In the genomic region with DNA sequence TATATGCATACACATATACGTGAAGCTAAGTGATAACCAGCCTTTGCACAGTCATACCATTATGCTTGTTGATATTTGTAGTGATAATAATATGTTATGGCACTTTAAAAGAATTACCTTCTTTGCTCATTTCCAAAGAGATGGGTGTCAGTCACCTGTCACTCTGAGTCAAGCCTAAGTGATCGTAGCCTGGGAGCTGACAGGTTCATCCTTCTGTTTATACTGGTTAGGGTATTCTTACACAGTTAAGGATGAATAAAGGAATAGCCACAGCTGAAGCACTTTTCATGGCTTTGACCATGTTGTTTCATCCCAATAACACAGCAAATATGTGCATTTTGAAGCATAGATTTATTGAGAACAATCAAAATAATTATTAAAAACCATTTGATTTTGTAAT, we compare ENCODE assay signal across 9 mouse cellular contexts. TPM values are rescaled to one million over a fixed set of nuclear protein-coding genes. Genes with fewer than 3 reads are reported as not detected.
A peak's percentile ranks its signal among the peaks of the same experiment; 100 is the strongest.
DNase-seq lines count a peak whose midpoint lies in the region; ATAC-seq and TF ChIP-seq lines count a peak whose summit lies in the region.
"Had no signal": no experiment of that assay in that cellular context is flagged by ENCODE, and none has a peak within 500 bp of the region (broad histone marks: within the 10 kb centered on the region; RNA-seq: fewer than 3 reads in every experiment).

No protein-coding gene starts in this region.

- no peak for ATAC-seq in heart, embryonic 16.5 days (replicated peaks; ENCODE audit: extremely low read depth, insufficient read depth, low FRiP score)
- ATAC-seq in embryonic facial prominence, embryonic 14.5 days (ENCODE audit: low read depth) = no peak
- ATAC-seq in hindbrain, embryonic 15.5 days (ENCODE audit: low FRiP score, low read depth) = no peak
- ATAC-seq in midbrain, postnatal 0 days (ENCODE audit: low FRiP score) = no peak
- no peak for ATAC-seq in megakaryocyte progenitor cell, adult 5-6 weeks (replicated peaks; ENCODE audit: poor library complexity)

- TF ChIP-seq CTCF in midbrain, postnatal 0 days (IDR thresholded peaks at IDR 0.05) = no peak

- peak overlapping the region; percentile 29; the same call in 1 of the 2 replicates for H3K9ac ChIP-seq in heart, embryonic 16.5 days (ENCODE audit: low read length)
- H3K9ac ChIP-seq in embryonic facial prominence, embryonic 14.5 days (ENCODE audit: low read depth, low read length) = peak overlapping the region; percentile 81
- H3K9ac ChIP-seq in hindbrain, embryonic 15.5 days = peak overlapping the region; percentile 62
- H3K9ac ChIP-seq in midbrain, postnatal 0 days (replicated peaks; ENCODE audit: low read length, poor library complexity, severe bottlenecking) = peak overlapping the region; percentile 50
- H3K9ac ChIP-seq: liver, embryonic 15.5 days had no signal

- H3K4me2 ChIP-seq in heart, embryonic 16.5 days (ENCODE audit: low read depth, low read length) = peak overlapping the region; percentile 78
- peak overlapping the region; percentile 71 for H3K4me2 ChIP-seq in embryonic facial prominence, embryonic 14.5 days (ENCODE audit: low read depth, low read length)
- H3K4me2 ChIP-seq in hindbrain, embryonic 15.5 days = peak overlapping the region; percentile 65
- H3K4me2 ChIP-seq in midbrain, postnatal 0 days (ENCODE audit: low read depth, low read length, poor library complexity, severe bottlenecking) = peak overlapping the region; percentile 62

- 0 out of 2 replicates have a peak, but pooled peaks cover 2% of the 10 kb centered on the region for H3K4me1 ChIP-seq in heart, embryonic 16.5 days (ENCODE audit: control insufficient read depth, insufficient read depth, low read length)
- H3K4me1 ChIP-seq in embryonic facial prominence, embryonic 14.5 days (ENCODE audit: control insufficient read depth, insufficient read depth, low read length) = peaks cover 22% of the 10 kb centered on the region
- H3K4me1 ChIP-seq in hindbrain, embryonic 15.5 days (replicated peaks) = peaks cover 16% of the 10 kb centered on the region
- H3K4me1 ChIP-seq in midbrain, postnatal 0 days (ENCODE audit: insufficient read depth, low read length) = peaks cover 7% of the 10 kb centered on the region; the same call in 1 of the 2 replicates
- H3K4me1 ChIP-seq: liver, embryonic 15.5 days had no signal

- intact Hi-C loops in heart, postnatal 25 days (cut with DNase I) = loop anchor here (5.0 kb wide), 2 partner anchors 1388 to 1583 kb away; no protein-coding TSS in a partner anchor

- 58% methylated on average over 2 of the region's 2 CpGs for WGBS in heart, embryonic 16.5 days
- 19% methylated on average over 2 of the region's 2 CpGs for WGBS in embryonic facial prominence, embryonic 14.5 days
- WGBS in hindbrain, embryonic 15.5 days = 26% methylated on average over 2 of the region's 2 CpGs
- WGBS in midbrain, postnatal 0 days = 18% methylated on average over 2 of the region's 2 CpGs

- H3K27me3 ChIP-seq in heart, embryonic 16.5 days (ENCODE audit: control insufficient read depth, insufficient read depth, low read length) = no peaks in the 10 kb centered on the region
- H3K27me3 ChIP-seq in embryonic facial prominence, embryonic 14.5 days (replicated peaks; ENCODE audit: control insufficient read depth, insufficient read depth, low read length) = no peaks in the 10 kb centered on the region
- no peaks in the 10 kb centered on the region for H3K27me3 ChIP-seq in hindbrain, embryonic 15.5 days
- H3K27me3 ChIP-seq in midbrain, postnatal 0 days (ENCODE audit: insufficient read depth, low read length) = no peaks in the 10 kb centered on the region

- H3K9me3 ChIP-seq in heart, embryonic 16.5 days (replicated peaks; ENCODE audit: control insufficient read depth, low read length) = no peaks in the 10 kb centered on the region
- H3K9me3 ChIP-seq in embryonic facial prominence, embryonic 14.5 days (ENCODE audit: control insufficient read depth, low read length) = no peaks in the 10 kb centered on the region
- no peaks in the 10 kb centered on the region for H3K9me3 ChIP-seq in hindbrain, embryonic 15.5 days
- H3K9me3 ChIP-seq in midbrain, postnatal 0 days (ENCODE audit: low read length) = no peaks in the 10 kb centered on the region
- H3K9me3 ChIP-seq: liver, embryonic 15.5 days had no signal

- H3K27ac ChIP-seq in heart, embryonic 16.5 days (ENCODE audit: low read length) = no peak overlapping the region
- peak overlapping the region; percentile 44; the same call in 1 of the 2 replicates for H3K27ac ChIP-seq in embryonic facial prominence, embryonic 14.5 days (replicated peaks; ENCODE audit: low read depth, low read length)
- peak overlapping the region; percentile 87 for H3K27ac ChIP-seq in hindbrain, embryonic 15.5 days (replicated peaks)
- H3K27ac ChIP-seq in midbrain, postnatal 0 days (ENCODE audit: low read depth, low read length) = peak overlapping the region; percentile 81; the same call in 1 of the 2 replicates
- H3K27ac ChIP-seq: liver, embryonic 15.5 days had no signal

- no peak for DNase-seq in heart, postnatal 25 days (ENCODE audit: low spot score)
- DNase-seq in embryonic facial prominence, embryonic 14.5 days (ENCODE audit: low spot score) = no peak
- DNase-seq in midbrain, postnatal 0 days (ENCODE audit: low spot score) = no peak
- DNase-seq in Muller cell, postnatal 12 days (ENCODE audit: inconsistent ontology term) = no peak
- DNase-seq in right cerebral cortex, postnatal 10 days (ENCODE audit: low spot score in 2 of 2) = no peak

- no peaks in the 10 kb centered on the region for H3K36me3 ChIP-seq in heart, embryonic 16.5 days (ENCODE audit: control insufficient read depth, insufficient read depth)
- H3K36me3 ChIP-seq in embryonic facial prominence, embryonic 14.5 days (ENCODE audit: control insufficient read depth, insufficient read depth, low read length) = no peaks in the 10 kb centered on the region
- no peaks in the 10 kb centered on the region for H3K36me3 ChIP-seq in hindbrain, embryonic 15.5 days
- no peaks in the 10 kb centered on the region for H3K36me3 ChIP-seq in midbrain, postnatal 0 days (ENCODE audit: insufficient read depth, low read length)
- H3K36me3 ChIP-seq: liver, embryonic 15.5 days had no signal

- peak overlapping the region; percentile 40 for H3K4me3 ChIP-seq in heart, embryonic 16.5 days (ENCODE audit: low read length)
- H3K4me3 ChIP-seq in embryonic facial prominence, embryonic 14.5 days (ENCODE audit: low read depth, low read length) = peak overlapping the region; percentile 59
- H3K4me3 ChIP-seq in hindbrain, embryonic 15.5 days = peak overlapping the region; percentile 60
- peak overlapping the region; percentile 53 for H3K4me3 ChIP-seq in midbrain, postnatal 0 days (ENCODE audit: low read depth, low read length)

RNA-seq across cellular contexts. Expression of gene Flrt3, which starts 1.5 kb away (rescaled TPM):
- 12.1 and 12.8 TPM in 2 replicates for polyA plus RNA-seq in heart, embryonic 16.5 days (2015; fragmentation: Nextera tagmentation; extraction: Ambion mirVana)
- under 1 TPM; 0.50 to 0.75 TPM for total RNA-seq in heart, postnatal 25 days (2021)
- polyA plus RNA-seq in embryonic facial prominence, embryonic 14.5 days (2014; fragmentation: Nextera tagmentation; extraction: Ambion mirVana) = 43.1 and 58.6 TPM in 2 replicates
- polyA plus RNA-seq in hindbrain, embryonic 15.5 days (2015; fragmentation: Nextera tagmentation; extraction: Ambion mirVana) = 33.6 and 39.0 TPM in 2 replicates
- 33.3 and 33.6 TPM in 2 replicates for total RNA-seq in midbrain, postnatal 0 days (2014; rRNA removed)
- polyA plus RNA-seq in midbrain, postnatal 0 days (2015; fragmentation: Nextera tagmentation; extraction: Ambion mirVana) = 22.9 and 25.3 TPM in 2 replicates
- not detected in 2 replicates for total RNA-seq in megakaryocyte progenitor cell, adult 5-6 weeks (2015)
- total RNA-seq in megakaryocyte progenitor cell, adult 5-6 weeks (2017) = not detected in 2 replicates

Comparison
In these comparisons a context has a peak if more than half of its experiments do, and no peak if none do; other contexts are left out.
1. H3K9ac ChIP-seq: peak in every context shown above with its lines; median percentile 81 in embryonic facial prominence, embryonic 14.5 days; 62 in hindbrain, embryonic 15.5 days; 50 in midbrain, postnatal 0 days; 29 in heart, embryonic 16.5 days.